Mouse (Mus musculus): ENCODE data around the gene Dcp1b.
A peak's percentile ranks its signal among the peaks of the same experiment; 100 is the strongest.
"Not testable (repeated sequence)": the region's sequence is repeated elsewhere in the genome, so short reads cannot be mapped to it uniquely, and the experiment has no call there.

Gene Dcp1b

GRCm38 (mm10) chr6:119194601-119195000 is 19.5 kb downstream of the Dcp1b start:
- no peak for DNase-seq (ENCODE audit: low spot score in 2 of 2)

GRCm38 (mm10) chr6:119196382-119197305 is 21.6 kb downstream of the Dcp1b start, which contains the start of gene Cacna1c:
TSS of gene Cacna1c (minus strand) at chr6:119196418.
- peak in 1 of 2 experiments; percentile 43 for DNase-seq (ENCODE audit: low spot score in 2 of 2)

GRCm38 (mm10) chr6:119198534-119199273 is 23.7 kb downstream of the Dcp1b start:
- DNase-seq (ENCODE audit: low spot score in 2 of 2), result no peak

GRCm38 (mm10) chr6:119199274-119199879 is 24.3 kb downstream of the Dcp1b start:
- no peak for DNase-seq (ENCODE audit: low spot score in 2 of 2)

- no peak for DNase-seq (ENCODE audit: low spot score in 2 of 2)
Measured at GRCm38 (mm10) chr6:119200362-119200761, 25.3 kb downstream of the Dcp1b start.

- DNase-seq (ENCODE audit: low spot score in 2 of 2), result no peak
Measured at GRCm38 (mm10) chr6:119201575-119201974, 26.5 kb downstream of the Dcp1b start.

- DNase-seq (ENCODE audit: low spot score in 2 of 2), result no peak
Measured at GRCm38 (mm10) chr6:119204286-119204685, 29.2 kb downstream of the Dcp1b start.

GRCm38 (mm10) chr6:119204915-119205314 is 29.9 kb downstream of the Dcp1b start:
- DNase-seq (ENCODE audit: low spot score in 2 of 2), result no peak

- not testable (repeated sequence) for DNase-seq (ENCODE audit: low spot score in 2 of 2)
Measured at GRCm38 (mm10) chr6:119206006-119206405, 31.0 kb downstream of the Dcp1b start.

GRCm38 (mm10) chr6:119213375-119213774 is 38.3 kb downstream of the Dcp1b start:
- DNase-seq (ENCODE audit: low spot score in 2 of 2), result peak in 1 of 2 experiments; percentile 3

GRCm38 (mm10) chr6:119214190-119214589 is 39.1 kb downstream of the Dcp1b start:
- peak in 1 of 2 experiments; percentile 18 for DNase-seq (ENCODE audit: low spot score in 2 of 2)

- DNase-seq (ENCODE audit: low spot score in 2 of 2), result peak in 1 of 2 experiments; percentile 19
Measured at GRCm38 (mm10) chr6:119215040-119215613, 40.1 kb downstream of the Dcp1b start.

GRCm38 (mm10) chr6:119217661-119218060 is 42.6 kb downstream of the Dcp1b start:
- DNase-seq (ENCODE audit: low spot score in 2 of 2), result peak in 1 of 2 experiments; percentile 18

- DNase-seq (ENCODE audit: low spot score in 2 of 2), result no peak
Measured at GRCm38 (mm10) chr6:119218591-119218990, 43.5 kb downstream of the Dcp1b start.

- peak in 1 of 2 experiments; percentile 16 for DNase-seq (ENCODE audit: low spot score in 2 of 2)
Measured at GRCm38 (mm10) chr6:119219237-119219870, 44.3 kb downstream of the Dcp1b start.

GRCm38 (mm10) chr6:119220297-119220696 is 45.2 kb downstream of the Dcp1b start:
- DNase-seq (ENCODE audit: low spot score in 2 of 2), result peak; percentile 25 to 68

- DNase-seq (ENCODE audit: low spot score in 2 of 2), result peak in 1 of 2 experiments; percentile 60
Measured at GRCm38 (mm10) chr6:119224451-119225195, 49.6 kb downstream of the Dcp1b start.

- no peak for DNase-seq (ENCODE audit: low spot score in 2 of 2)
Measured at GRCm38 (mm10) chr6:119225226-119225625, 50.2 kb downstream of the Dcp1b start.

- DNase-seq (ENCODE audit: low spot score in 2 of 2), result no peak
Measured at GRCm38 (mm10) chr6:119225731-119226130, 50.7 kb downstream of the Dcp1b start.

GRCm38 (mm10) chr6:119227001-119227400 is 51.9 kb downstream of the Dcp1b start:
- no peak for DNase-seq (ENCODE audit: low spot score in 2 of 2)
